Mouse (Mus musculus) MEL (cell line): ENCODE data around the gene Catsperz. TPM values are rescaled to one million over a fixed set of nuclear protein-coding genes. Genes with fewer than 3 reads are reported as not detected.

Experiments used
- DNase-seq: peaks from one replicate; pipeline ENCODE4 v3.0.0; 2011; ENCODE audit warnings: low read depth, low spot score
- H3K27ac ChIP-seq: 2 replicates; pipeline ENCODE4 v1.5.1; 2012; ENCODE audit warnings: low read depth, mild to moderate bottlenecking, control low read depth, low read length, moderate library complexity; ENCODE audit not compliant: control insufficient read depth
- H3K27me3 ChIP-seq, 2 experiments: fragments of 150-350 bp in 1 of 2; sonication (generic) in 1 of 2; 2 replicates each; pipeline ENCODE4 v1.6.1; 2012; ENCODE audit warnings: low read length in 2 of 2, mild to moderate bottlenecking in 2 of 2, improper control_type of control experiment in 1 of 2, moderate library complexity in 1 of 2; ENCODE audit not compliant: insufficient read depth in 2 of 2, control insufficient read depth in 1 of 2
- H3K36me3 ChIP-seq, 2 experiments: 2 replicates each; pipeline ENCODE4 v1.6.1; 2012 to 2014; ENCODE audit warnings: low read length in 2 of 2, improper control_type of control experiment in 1 of 2, inconsistent platforms in 1 of 2, mild to moderate bottlenecking in 1 of 2; ENCODE audit not compliant: insufficient read depth in 2 of 2, control insufficient read depth in 1 of 2
- H3K4me1 ChIP-seq, 2 experiments: fragments of 150-350 bp in 1 of 2; sonication (generic) in 1 of 2; 2 replicates each; pipeline ENCODE4 v1.6.1; 2012; ENCODE audit warnings: low read length in 2 of 2, improper control_type of control experiment in 1 of 2, mild to moderate bottlenecking in 1 of 2; ENCODE audit not compliant: insufficient read depth in 2 of 2, control insufficient read depth in 1 of 2
- H3K4me3 ChIP-seq, 2 experiments: fragments of 150-350 bp in 1 of 2; sonication (generic) in 1 of 2; 2 replicates each; pipeline ENCODE4 v1.5.1; 2012; ENCODE audit warnings: low read depth in 2 of 2, low read length in 2 of 2, mild to moderate bottlenecking in 2 of 2, moderate library complexity in 2 of 2, control low read depth in 1 of 2, improper control_type of control experiment in 1 of 2; ENCODE audit not compliant: control insufficient read depth in 1 of 2, insufficient read depth in 1 of 2
- H3K79me2 ChIP-seq: 2 replicates; pipeline ENCODE4 v1.6.1; 2012; ENCODE audit warnings: mild to moderate bottlenecking, low read length, moderate library complexity; ENCODE audit not compliant: control insufficient read depth, poor library complexity, insufficient read depth
- H3K9ac ChIP-seq: 2 replicates; pipeline ENCODE4 v1.6.1; 2012; ENCODE audit warnings: low read depth, mild to moderate bottlenecking, control low read depth, low read length, moderate library complexity; ENCODE audit not compliant: control insufficient read depth, poor library complexity, severe bottlenecking
- H3K9me3 ChIP-seq: fragments of 150-350 bp; sonication (generic); replicated peaks from 2 replicates; pipeline ENCODE4 v1.6.1; 2012; ENCODE audit warnings: mild to moderate bottlenecking, low read length, improper control_type of control experiment, moderate library complexity; ENCODE audit not compliant: insufficient read depth
- CHD2 ChIP-seq: IDR thresholded peaks from 2 replicates; pipeline ENCODE4 v1.6.1; 2011; ENCODE audit warnings: low read length, improper control_type of control experiment
- E2F4 ChIP-seq: IDR thresholded peaks from 2 replicates; pipeline ENCODE4 v1.6.1; 2011; ENCODE audit warnings: low read depth, low read length, improper control_type of control experiment, borderline replicate concordance
- GABPA ChIP-seq: IDR thresholded peaks from 2 replicates; pipeline ENCODE4 v1.6.1; 2012; ENCODE audit warnings: low read depth, mild to moderate bottlenecking, inconsistent platforms, low read length, improper control_type of control experiment, moderate library complexity
- HCFC1 ChIP-seq: IDR thresholded peaks from 2 replicates; pipeline ENCODE4 v1.6.1; 2012; ENCODE audit warnings: low read depth, mild to moderate bottlenecking, inconsistent platforms, low read length, improper control_type of control experiment, moderate library complexity
- KAT2A ChIP-seq: conservative IDR thresholded peaks from 2 replicates; pipeline ENCODE4 v1.6.1; 2012; ENCODE audit warnings: low read depth, low read length, improper control_type of control experiment, inconsistent platforms
- MAX ChIP-seq: IDR thresholded peaks from 2 replicates; pipeline ENCODE4 v1.6.1; 2011; ENCODE audit warnings: low read length, improper control_type of control experiment
- MAZ ChIP-seq: IDR thresholded peaks from 2 replicates; pipeline ENCODE4 v1.6.1; 2012; ENCODE audit warnings: low read depth, mild to moderate bottlenecking, inconsistent platforms, low read length, improper control_type of control experiment
- MEF2A ChIP-seq: IDR thresholded peaks from 2 replicates; pipeline ENCODE4 v1.6.1; 2014; ENCODE audit warnings: low read depth, mild to moderate bottlenecking, inconsistent platforms, low read length, improper control_type of control experiment; ENCODE audit not compliant: poor library complexity, insufficient replicate concordance, severe bottlenecking; ENCODE audit errors: extremely low read depth
- MYB ChIP-seq: IDR thresholded peaks from 2 replicates; pipeline ENCODE4 v1.6.1; 2011; ENCODE audit warnings: mild to moderate bottlenecking, low read depth, low read length, improper control_type of control experiment
- POLR2AphosphoS2 ChIP-seq: IDR thresholded peaks from 2 replicates; pipeline ENCODE4 v1.6.1; 2011; ENCODE audit warnings: low read length, improper control_type of control experiment
- RCOR1 ChIP-seq: IDR thresholded peaks from 2 replicates; pipeline ENCODE4 v1.6.1; 2012; ENCODE audit warnings: low read depth, mild to moderate bottlenecking, inconsistent platforms, low read length, improper control_type of control experiment
- SIN3A ChIP-seq: IDR thresholded peaks from 2 replicates; pipeline ENCODE4 v1.6.1; 2012; ENCODE audit warnings: low read length, improper control_type of control experiment, inconsistent platforms
- USF2 ChIP-seq, 2 experiments: IDR thresholded peaks; 2 replicates each; pipeline ENCODE4 v1.6.1; 2011 to 2012; ENCODE audit warnings: improper control_type of control experiment in 2 of 2, low read length in 2 of 2, borderline replicate concordance in 1 of 2, inconsistent platforms in 1 of 2, low read depth in 1 of 2, mild to moderate bottlenecking in 1 of 2; ENCODE audit not compliant: insufficient read depth in 1 of 2
- ZC3H11A ChIP-seq: IDR thresholded peaks from 2 replicates; pipeline ENCODE4 v1.6.1; 2012; ENCODE audit warnings: low read depth, mild to moderate bottlenecking, inconsistent platforms, low read length, improper control_type of control experiment
- ZKSCAN1 ChIP-seq: IDR thresholded peaks from 2 replicates; pipeline ENCODE4 v1.6.1; 2012; ENCODE audit warnings: low read depth, mild to moderate bottlenecking, inconsistent platforms, low read length, improper control_type of control experiment, moderate library complexity
- ZMIZ1 ChIP-seq: IDR thresholded peaks from 2 replicates; pipeline ENCODE4 v1.6.1; 2012; ENCODE audit warnings: low read depth, mild to moderate bottlenecking, inconsistent platforms, low read length, improper control_type of control experiment, moderate library complexity
- ZNF384 ChIP-seq: IDR thresholded peaks from 2 replicates; pipeline ENCODE4 v1.6.1; 2012; ENCODE audit warnings: low read depth, mild to moderate bottlenecking, inconsistent platforms, low read length, improper control_type of control experiment
- polyA plus RNA-seq, 2 experiments: library from polyadenylated mRNA; stranded (reverse) in 1 of 2; unstranded in 1 of 2; fragments of >175 nt in 1 of 2; fragments of >200 nt in 1 of 2; gene quantifications; 2 replicates each; pipeline versions ENCODE4 v1.2.1 to v1.2.4; 2012; ENCODE audit warnings: low replicate concordance in 2 of 2, low read depth in 1 of 2; ENCODE audit not compliant: insufficient read length in 2 of 2, insufficient read depth in 1 of 2, missing spikeins in 1 of 2
- total RNA-seq: library from RNA; depleted of rRNA; stranded (reverse); fragments of 300-350 nt; gene quantifications from 2 replicates; pipeline ENCODE4 v1.2.3, GENCODE M21; 2012

The Catsperz gene
- total and polyA plus RNA-seq, 3 experiments: 0.65 to 2.4 TPM; not detected in 1

DNA sequence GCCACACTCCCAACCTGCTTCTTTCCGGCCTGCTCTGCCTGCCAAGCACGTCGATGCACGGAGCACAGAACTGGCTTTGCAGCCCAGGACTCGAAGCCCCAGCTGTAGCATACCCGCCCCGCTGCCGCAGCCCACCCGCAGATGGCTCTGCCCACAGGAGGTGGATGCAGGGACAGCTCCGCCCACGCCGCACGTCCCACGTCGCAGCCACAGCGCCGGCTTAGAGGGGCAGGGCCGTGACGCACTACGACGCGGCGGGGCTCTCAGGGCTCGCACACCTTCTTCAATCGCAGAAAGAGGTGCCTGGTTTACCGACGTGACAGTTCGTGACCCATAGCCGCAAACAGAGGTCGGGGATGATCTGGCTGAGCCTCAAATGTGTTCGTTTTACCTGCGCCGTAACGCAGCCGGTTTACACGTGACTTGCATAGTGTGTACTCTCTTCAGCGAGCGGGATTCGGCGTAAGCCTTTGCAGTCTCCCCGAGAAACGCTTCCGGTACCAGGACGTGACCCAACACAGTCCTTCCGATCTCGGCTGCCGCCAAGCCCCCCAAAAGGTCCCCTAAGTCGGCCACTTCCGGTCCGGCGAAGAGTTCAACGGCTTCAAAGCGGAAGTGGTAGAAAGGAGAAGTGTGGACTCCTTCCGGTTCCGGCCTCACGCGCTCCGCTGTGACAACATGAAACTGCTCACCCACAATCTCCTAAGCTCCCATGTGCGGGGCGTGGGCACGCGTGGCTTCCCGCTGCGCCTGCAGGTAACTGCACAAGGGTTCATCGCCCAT lies 15.5 kb downstream of the Catsperz start, which contains the start of the genes Trmt112 and Prdx5 (continued):
- TF ChIP-seq USF2 (IDR thresholded peaks at IDR 0.05; ENCODE audit: borderline replicate concordance in 1 of 2, insufficient read depth in 1 of 2, low read depth in 1 of 2, low read length in 2 of 2) (no peak), MYB (peak; percentile 83), POLR2AphosphoS2 (peak; percentile 84; the same call in 1 of the 2 replicates), KAT2A (peak; percentile 77), MEF2A (no peak), E2F4 (peak; percentile 50; the same call in 1 of the 2 replicates), ZC3H11A (no peak), CHD2 (peak; percentile 68), MAX (peak; percentile 88), HCFC1 (peak; percentile 87), GABPA (no peak)
- TF ChIP-seq, all 39 proteins: peak for 24

DNA sequence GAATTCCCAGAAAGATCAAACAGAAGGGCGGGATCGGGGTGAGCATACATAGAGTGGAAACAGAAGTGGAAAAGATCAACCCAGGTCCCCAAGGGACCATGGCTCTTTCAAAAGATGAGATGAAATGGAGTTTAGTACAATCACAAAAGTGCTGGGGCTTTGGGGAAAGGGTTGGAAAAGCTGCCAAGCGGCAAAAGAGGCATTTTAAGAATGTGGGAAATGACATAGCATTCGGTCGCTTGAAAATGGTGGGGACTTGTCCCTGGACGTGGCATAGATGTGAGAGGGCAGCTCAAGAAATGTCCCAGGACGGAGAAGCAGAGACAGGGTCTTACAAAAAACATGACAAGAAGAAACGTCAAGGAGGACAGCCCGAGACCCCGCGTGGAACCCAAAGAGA lies 16.2 kb downstream of the Catsperz start:
- Histone ChIP-seq H3K36me3 (peaks cover 3 to 10% of the 10 kb centered on the region in 2 experiments), H3K79me2 (peaks cover 30% of the 10 kb centered on the region), H3K4me3 (peak overlapping the region; percentile 65 to 88), H3K9ac (peak overlapping the region; percentile 92), H3K27ac (peak overlapping the region; percentile 99), H3K4me1 (peaks cover 0 to 8% of the 10 kb centered on the region in 2 experiments; a peak in 2 of 4 replicates), H3K9me3 (no peaks in the 10 kb centered on the region), H3K27me3 (no peaks in the 10 kb centered on the region)
- TF ChIP-seq MEF2A (no peak), HCFC1 (no peak), SIN3A (no peak), MYB (no peak)
- DNase-seq: no peak

DNA sequence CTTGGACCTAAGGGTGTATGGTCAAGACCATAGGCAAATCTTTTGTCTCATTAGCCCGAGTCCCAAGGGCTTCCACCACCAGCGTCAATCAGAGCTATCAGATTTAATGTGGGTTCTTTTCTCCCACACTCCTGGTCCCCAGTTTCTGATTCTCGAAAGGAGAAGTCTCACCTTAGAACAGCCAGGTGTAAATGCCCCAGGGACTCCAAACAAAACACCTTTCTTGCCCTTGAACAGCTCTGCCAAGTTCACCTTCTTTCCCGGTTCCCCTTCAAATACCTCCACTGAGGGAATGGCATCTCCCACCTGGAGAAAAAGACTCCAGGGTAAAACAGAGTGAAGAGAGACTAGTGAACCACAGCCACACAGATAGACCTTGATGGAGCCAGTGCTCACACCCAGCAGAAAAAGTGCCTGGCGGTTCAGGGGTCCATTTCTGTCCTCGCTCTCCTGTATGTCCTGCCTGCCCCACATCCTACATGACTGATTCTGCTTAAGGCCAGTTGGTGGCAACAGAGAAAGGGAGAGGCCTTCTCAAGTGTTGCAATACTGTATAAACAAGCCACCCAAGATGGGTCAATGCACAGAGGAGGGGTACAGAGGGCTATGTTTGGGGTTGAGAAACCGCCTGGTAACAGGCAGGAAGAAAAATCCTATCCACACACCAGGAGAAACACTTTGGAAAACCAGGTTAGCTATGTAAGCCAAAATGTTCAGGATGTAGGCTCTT lies 17.2 kb downstream of the Catsperz start:
- peaks cover 2 to 10% of the 10 kb centered on the region in 2 experiments for H3K36me3 ChIP-seq
- H3K79me2 ChIP-seq: peaks cover 30% of the 10 kb centered on the region
- H3K9me3 ChIP-seq: no peaks in the 10 kb centered on the region
- H3K9ac ChIP-seq: peak overlapping the region; percentile 92
- TF ChIP-seq ZKSCAN1 (no peak), ZNF384 (no peak), MAZ (no peak), ZMIZ1 (no peak), RCOR1 (no peak)
- no peak overlapping the region for H3K27ac ChIP-seq
- no peak for DNase-seq
- H3K4me1 ChIP-seq: peaks cover 0 to 8% of the 10 kb centered on the region in 2 experiments; a peak in 2 of 4 replicates
- peak overlapping the region; percentile 65 to 88 for H3K4me3 ChIP-seq
- H3K27me3 ChIP-seq: no peaks in the 10 kb centered on the region
